Mouse (Mus musculus) G1E (cell line): Measurements from ENCODE around the gene Fhit. TPM values are rescaled to one million over a fixed set of nuclear protein-coding genes. Genes with fewer than 3 reads are reported as not detected.

Experiments
- ATAC-seq: 2 replicates; pipeline ENCODE4 v1.8.0; 2016; ENCODE audit warnings: mild to moderate bottlenecking; ENCODE audit not compliant: insufficient number of reproducible peaks, poor library complexity, low FRiP score, severe bottlenecking; ENCODE audit errors: extremely low read depth
- DNase-seq: peaks from one replicate; pipeline ENCODE4 v3.0.0; 2012; ENCODE audit warnings: low spot score
- H3K27me3 ChIP-seq: 2 replicates; pipeline ENCODE4 v1.6.1; 2012; ENCODE audit warnings: mild to moderate bottlenecking, low read length, inconsistent platforms; ENCODE audit not compliant: insufficient read depth
- H3K36me3 ChIP-seq: replicated peaks from 2 replicates; pipeline ENCODE3; 2012; ENCODE audit warnings: mild to moderate bottlenecking, inconsistent platforms
- H3K4me1 ChIP-seq: 2 replicates; pipeline ENCODE4 v1.6.1; 2012; ENCODE audit warnings: low read depth, low read length, inconsistent platforms, mixed read lengths; ENCODE audit not compliant: insufficient read depth
- H3K4me3 ChIP-seq: 2 replicates; pipeline ENCODE4 v1.5.1; 2012; ENCODE audit warnings: low read depth, mild to moderate bottlenecking, inconsistent platforms, low read length, moderate library complexity, mixed read lengths
- H3K9me3 ChIP-seq: replicated peaks from 2 replicates; pipeline ENCODE4 v1.6.1; 2012; ENCODE audit warnings: inconsistent platforms
- CTCF ChIP-seq: IDR thresholded peaks from 2 replicates; pipeline ENCODE4 v1.5.1; 2012; ENCODE audit warnings: low read depth, low read length, inconsistent platforms, mixed read lengths
- GATA1 ChIP-seq: IDR thresholded peaks from 2 replicates; pipeline ENCODE4 v1.6.1; 2012; ENCODE audit warnings: borderline replicate concordance, low read length, inconsistent platforms, mixed read lengths
- GATA2 ChIP-seq: IDR thresholded peaks from 2 replicates; pipeline ENCODE4 v1.6.1; 2012; ENCODE audit warnings: low read depth, low read length, inconsistent platforms, borderline replicate concordance
- POLR2AphosphoS5 ChIP-seq: IDR thresholded peaks from 2 replicates; pipeline ENCODE4 v1.6.1; 2012; ENCODE audit warnings: low read depth, low read length, inconsistent platforms; ENCODE audit not compliant: insufficient replicate concordance
- TAL1 ChIP-seq: conservative IDR thresholded peaks from 2 replicates; pipeline ENCODE4 v1.6.1; 2012; ENCODE audit warnings: low read depth, low read length, inconsistent platforms, mixed read lengths
- polyA plus RNA-seq: library from polyadenylated mRNA; stranded (reverse); fragments of >175 nt; gene quantifications from 2 replicates; pipeline ENCODE4 v1.2.3, GENCODE M21; 2012
- total RNA-seq, 2 experiments: library from RNA; stranded (forward) in 1 of 2; stranded (reverse) in 1 of 2; fragments of 200-1000 nt in 1 of 2; fragments of >200 nt in 1 of 2; fragmentation: Nextera tagmentation in 1 of 2; gene quantifications; 2 replicates each; pipeline ENCODE4 v1.2.3; 2014 to 2017

Fhit gene
- total and polyA plus RNA-seq, 3 experiments = not detected

DNA sequence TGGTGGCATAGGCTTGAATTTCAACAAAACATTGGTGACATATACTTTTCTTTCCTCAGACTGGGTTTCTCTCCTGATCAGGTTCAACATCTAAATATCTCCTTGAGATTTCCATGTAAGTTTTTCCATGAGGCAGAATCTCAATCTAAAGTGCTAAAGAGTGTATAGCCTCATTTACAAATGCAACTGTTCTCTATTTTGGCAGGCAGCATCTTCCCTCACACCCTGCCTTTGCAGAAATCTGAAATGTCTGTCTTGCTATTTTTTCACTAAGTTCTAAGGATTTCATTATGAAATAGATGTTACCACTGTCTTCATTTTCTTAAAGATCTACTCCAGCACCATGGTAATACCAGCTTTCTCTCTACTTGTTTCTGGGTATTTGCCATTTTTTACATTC lies 1368.4 kb downstream of the Fhit start:
- DNase-seq (no peak), ATAC-seq (no peak)
- H3K36me3 ChIP-seq = no peaks in the 10 kb centered on the region
- no peaks in the 10 kb centered on the region for H3K9me3 ChIP-seq
- H3K27me3 ChIP-seq = no peaks in the 10 kb centered on the region
- H3K4me1 ChIP-seq = no peaks in the 10 kb centered on the region
- no peak for TF ChIP-seq TAL1
- TF ChIP-seq CTCF = no peak
- no peak for TF ChIP-seq POLR2AphosphoS5
- TF ChIP-seq GATA1 = no peak
- TF ChIP-seq GATA2 = no peak
- no peak overlapping the region for H3K4me3 ChIP-seq

DNA sequence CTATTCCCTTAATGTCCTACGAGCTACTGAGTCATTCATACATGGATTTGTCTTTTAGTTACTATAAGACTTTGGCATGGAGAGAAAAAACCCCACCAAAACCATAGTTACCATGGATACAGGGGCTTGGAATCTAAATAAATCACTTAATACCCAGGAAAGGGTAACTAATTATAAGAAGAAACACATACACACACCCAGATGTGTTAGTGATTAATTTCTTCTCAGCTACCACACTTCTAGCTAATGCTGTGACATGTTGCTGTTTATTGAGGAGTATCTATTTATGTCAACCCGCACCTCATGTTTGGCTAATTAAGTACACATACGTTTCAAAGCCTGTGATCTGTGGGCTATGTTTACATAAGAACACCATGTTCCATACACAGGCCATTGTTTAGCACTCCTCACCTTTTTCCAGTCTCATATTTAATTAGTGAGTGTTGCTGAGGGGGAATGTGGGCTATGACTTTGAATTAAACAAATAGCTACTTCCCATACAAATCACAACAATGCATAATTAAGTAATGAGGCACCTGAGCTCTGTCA lies 1373.4 kb downstream of the Fhit start:
- TF ChIP-seq CTCF = no peak
- TF ChIP-seq POLR2AphosphoS5 = no peak
- TF ChIP-seq GATA1 = no peak
- TF ChIP-seq GATA2 = no peak
- no peak for TF ChIP-seq TAL1
- H3K4me3 ChIP-seq = no peak overlapping the region
- no peak for DNase-seq
- no peaks in the 10 kb centered on the region for H3K27me3 ChIP-seq
- H3K9me3 ChIP-seq = no peaks in the 10 kb centered on the region
- H3K4me1 ChIP-seq = no peaks in the 10 kb centered on the region
- no peaks in the 10 kb centered on the region for H3K36me3 ChIP-seq
- no peak for ATAC-seq

DNA sequence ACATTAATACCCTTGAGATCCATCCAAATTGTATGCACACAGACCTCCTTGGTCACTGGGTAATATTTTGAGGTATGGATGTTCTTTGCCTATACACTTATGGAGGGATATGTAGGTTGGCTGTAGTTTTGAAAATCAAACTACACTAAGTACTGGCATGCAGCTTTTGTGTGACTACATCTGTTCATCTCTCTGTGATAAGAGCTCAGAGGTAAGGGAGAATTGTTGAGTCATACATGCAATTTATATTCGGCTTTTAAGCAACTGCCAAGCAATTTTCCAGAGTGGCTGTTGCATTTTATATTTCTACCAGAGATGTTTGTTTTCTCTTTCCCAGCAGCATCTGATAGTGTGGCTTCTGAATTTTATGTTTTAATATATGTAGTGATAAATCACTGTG lies 1374.4 kb downstream of the Fhit start:
- Histone ChIP-seq H3K27me3 (no peaks in the 10 kb centered on the region), H3K4me1 (no peaks in the 10 kb centered on the region), H3K36me3 (no peaks in the 10 kb centered on the region), H3K4me3 (no peak overlapping the region), H3K9me3 (no peaks in the 10 kb centered on the region)
- TF ChIP-seq POLR2AphosphoS5 (no peak), GATA2 (no peak), TAL1 (no peak), CTCF (no peak), GATA1 (no peak)
- ATAC-seq (no peak), DNase-seq (no peak)

DNA sequence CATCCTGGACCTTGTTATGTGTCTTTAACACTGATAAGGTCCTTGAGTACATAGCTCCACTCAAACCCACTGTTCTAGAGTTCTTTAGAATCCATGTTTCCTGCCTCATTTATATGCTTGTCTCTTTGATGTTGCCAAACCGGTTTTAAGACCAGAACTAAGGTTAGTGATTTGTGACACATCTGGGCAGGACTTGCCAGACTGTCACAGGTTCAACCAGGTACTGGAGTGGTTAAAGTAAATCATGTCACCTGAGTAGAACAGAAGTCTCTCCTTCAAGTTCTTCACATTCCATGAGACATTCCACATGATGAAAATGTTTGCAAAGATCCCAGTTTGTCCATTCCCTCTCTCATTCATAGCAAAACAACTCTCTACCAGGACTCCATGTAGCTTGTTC lies 1376.0 kb downstream of the Fhit start:
- TF ChIP-seq GATA2 (no peak), TAL1 (no peak), CTCF (no peak), POLR2AphosphoS5 (no peak)
- ATAC-seq = no peak
- H3K4me3 ChIP-seq = no peak overlapping the region
- DNase-seq = no peak
- H3K9me3 ChIP-seq = no peaks in the 10 kb centered on the region
- no peaks in the 10 kb centered on the region for H3K4me1 ChIP-seq
- H3K36me3 ChIP-seq = no peaks in the 10 kb centered on the region
- H3K27me3 ChIP-seq = no peaks in the 10 kb centered on the region

DNA sequence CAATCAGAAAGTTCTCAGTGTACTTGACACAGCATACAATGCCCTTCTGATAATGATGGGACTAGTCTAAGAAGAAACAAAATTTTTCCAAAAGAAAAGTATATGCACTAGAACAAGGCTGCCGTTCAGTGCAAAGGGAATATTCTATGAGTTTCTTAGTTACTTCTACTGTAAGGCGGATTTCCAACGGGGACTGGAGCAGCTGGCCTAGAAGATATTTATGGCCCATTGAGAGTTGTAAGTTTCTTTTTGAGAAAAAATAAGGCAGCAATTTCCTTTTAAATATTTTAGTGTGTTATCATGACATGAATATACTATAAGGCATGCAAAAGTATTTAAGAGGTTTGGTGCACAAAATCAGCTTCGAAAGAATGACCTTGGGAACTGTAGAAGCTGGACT lies 1410.5 kb downstream of the Fhit start:
- Histone ChIP-seq H3K4me3 (no peak overlapping the region), H3K4me1 (no peaks in the 10 kb centered on the region), H3K36me3 (no peaks in the 10 kb centered on the region), H3K27me3 (no peaks in the 10 kb centered on the region), H3K9me3 (no peaks in the 10 kb centered on the region)
- no peak for TF ChIP-seq GATA2
- DNase-seq (no peak), ATAC-seq (no peak)

DNA sequence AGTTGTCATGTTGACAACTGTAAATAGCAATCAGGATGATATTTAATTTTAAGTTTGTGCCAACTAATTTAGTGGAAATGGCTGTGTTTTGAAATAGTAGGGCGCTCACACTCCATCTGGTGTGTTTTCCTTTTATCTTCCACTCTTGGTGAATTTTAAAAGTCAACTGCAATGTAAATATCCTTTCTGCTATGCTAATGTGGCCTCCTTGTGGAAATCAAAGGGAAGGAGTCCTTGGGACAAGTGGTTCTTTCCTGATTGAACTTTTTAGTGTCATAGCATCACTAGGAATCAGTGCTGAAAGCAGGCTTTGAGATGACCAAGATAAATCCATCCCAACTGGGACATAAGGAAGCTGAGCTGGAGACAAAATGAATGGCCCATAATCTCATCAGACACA lies 1413.1 kb downstream of the Fhit start:
- TF ChIP-seq CTCF (no peak), GATA1 (no peak), GATA2 (no peak), TAL1 (no peak), POLR2AphosphoS5 (no peak)
- Histone ChIP-seq H3K4me3 (no peak overlapping the region), H3K9me3 (no peaks in the 10 kb centered on the region), H3K4me1 (no peaks in the 10 kb centered on the region), H3K36me3 (no peaks in the 10 kb centered on the region), H3K27me3 (no peaks in the 10 kb centered on the region)
- DNase-seq (no peak), ATAC-seq (no peak)

DNA sequence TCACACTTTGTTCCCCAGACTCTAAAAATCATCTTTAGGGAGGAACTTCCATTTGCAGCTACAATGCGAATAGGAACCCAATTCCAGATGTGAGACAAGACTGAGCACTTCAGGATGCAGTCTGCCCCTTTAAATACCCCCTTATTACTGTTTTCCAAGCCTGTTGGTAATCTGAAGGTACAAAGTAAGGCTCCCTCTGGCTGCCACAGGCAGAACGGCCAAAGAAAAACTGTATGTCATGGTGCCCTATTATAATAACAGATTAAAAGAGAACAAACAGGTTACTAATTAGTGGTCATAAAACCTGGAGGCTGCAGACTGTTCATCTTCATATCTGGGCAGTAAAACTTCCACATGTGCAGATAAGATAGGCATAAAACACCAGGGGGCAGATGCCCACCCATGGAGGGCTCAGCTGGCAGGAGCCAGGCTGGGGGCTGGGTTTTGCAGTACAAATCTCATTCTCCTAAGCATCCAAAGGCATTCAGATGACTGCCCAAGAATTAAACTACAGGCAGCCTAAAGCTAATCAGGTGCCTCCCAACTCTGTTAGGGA lies 1439.8 kb downstream of the Fhit start:
- Histone ChIP-seq H3K36me3 (no peaks in the 10 kb centered on the region), H3K4me1 (no peaks in the 10 kb centered on the region), H3K27me3 (no peaks in the 10 kb centered on the region), H3K4me3 (no peak overlapping the region), H3K9me3 (no peaks in the 10 kb centered on the region)
- no peak for DNase-seq
- ATAC-seq = no peak
- no peak for TF ChIP-seq TAL1
- no peak for TF ChIP-seq GATA1
- TF ChIP-seq CTCF = no peak
- TF ChIP-seq POLR2AphosphoS5 = no peak
- TF ChIP-seq GATA2 = no peak
